Mouse (Mus musculus) limb, embryonic 13.5 days (tissue): ENCODE results near the gene H2-Q2. TPM values are rescaled to one million over a fixed set of nuclear protein-coding genes. Genes with fewer than 3 reads are reported as not detected.
"Not testable (repeated sequence)": the region's sequence is repeated elsewhere in the genome, so short reads cannot be mapped to it uniquely, and the experiment has no call there.

Source experiments
- ATAC-seq: fragments of 200-750 bp; cut with Nextera tagmentation; 2 replicates; pipeline ENCODE4 v1.8.0; 2017; ENCODE audit warnings: low read depth, moderate number of reproducible peaks, moderate TSS enrichment; ENCODE audit not compliant: low FRiP score
- H3K27ac ChIP-seq: fragments of 300-500 bp; sonication (generic); 2 replicates; pipeline ENCODE4 v1.5.1; 2015; ENCODE audit warnings: inconsistent platforms, mild to moderate bottlenecking, moderate library complexity
- H3K27me3 ChIP-seq: fragments of 300-500 bp; sonication (generic); 2 replicates; pipeline ENCODE4 v1.6.1; 2015; ENCODE audit warnings: mild to moderate bottlenecking, inconsistent platforms
- H3K36me3 ChIP-seq: fragments of 300-500 bp; sonication (generic); 2 replicates; pipeline ENCODE4 v1.6.1; 2015; ENCODE audit warnings: inconsistent platforms, mild to moderate bottlenecking, moderate library complexity
- H3K4me1 ChIP-seq: fragments of 300-500 bp; sonication (generic); 2 replicates; pipeline ENCODE4 v1.6.1; 2015; ENCODE audit warnings: inconsistent platforms
- H3K4me2 ChIP-seq: fragments of 300-500 bp; sonication (generic); replicated peaks from 2 replicates; pipeline ENCODE4 v1.6.1; 2015; ENCODE audit warnings: inconsistent platforms, mild to moderate bottlenecking, moderate library complexity
- H3K4me3 ChIP-seq: fragments of 300-500 bp; sonication (generic); 2 replicates; pipeline ENCODE4 v1.5.1; 2015; ENCODE audit warnings: moderate library complexity, mild to moderate bottlenecking, inconsistent platforms
- H3K9ac ChIP-seq: fragments of 300-500 bp; sonication (generic); 2 replicates; pipeline ENCODE4 v1.6.1; 2015; ENCODE audit warnings: mild to moderate bottlenecking, inconsistent platforms
- H3K9me3 ChIP-seq: fragments of 300-500 bp; sonication (generic); 2 replicates; pipeline ENCODE4 v1.6.1; 2016; ENCODE audit warnings: inconsistent platforms
- WGBS: fragments of 180-500 bp; shearing (Covaris S2); methylation state at CpG from one replicate; pipeline ENCODE4 v1.1.7; 2015; 5-methylcytosine and 5-hydroxymethylcytosine counted together
- polyA plus RNA-seq: library from polyadenylated mRNA; unstranded; fragments of >200 nt; fragmentation: Nextera tagmentation; extraction: Ambion mirVana; gene quantifications from 2 replicates; pipeline ENCODE4 v1.2.1, GENCODE M21; 2015

H2-Q2 gene
- 0.69 and 0.89 TPM in 2 replicates for polyA plus RNA-seq

- WGBS: 1% methylated on average over 40 of the region's 40 CpGs
- H3K4me2 ChIP-seq: peak within 1 kb of the TSS; percentile 75
- ATAC-seq: no peak
- H3K27ac ChIP-seq: no peak within 1 kb of the TSS
- no peaks in the 10 kb centered on the region for H3K36me3 ChIP-seq
- peaks cover 70% of the 10 kb centered on the region for H3K27me3 ChIP-seq
- H3K9ac ChIP-seq: peak within 1 kb of the TSS; percentile 57
- H3K9me3 ChIP-seq: no peaks in the 10 kb centered on the region
- peaks cover 12% of the 10 kb centered on the region for H3K4me1 ChIP-seq
- peak within 1 kb of the TSS; percentile 43 for H3K4me3 ChIP-seq
Measured at GRCm38 (mm10) chr17:35342071-35342671, at the start of gene H2-Q2. Gene H2-Q2, plus strand, starts transcription at chr17:35342242.

GRCm38 (mm10) chr17:35295796-35296195, 46.2 kb upstream of the H2-Q2 start:
- not testable (repeated sequence) for H3K4me3 ChIP-seq, H3K9ac ChIP-seq, ATAC-seq, H3K27me3 ChIP-seq, H3K36me3 ChIP-seq, H3K4me1 ChIP-seq, H3K4me2 ChIP-seq, H3K9me3 ChIP-seq, H3K27ac ChIP-seq
- WGBS: under 1% methylated on average over 5 of the region's 5 CpGs

GRCm38 (mm10) chr17:35300261-35300945, 41.6 kb upstream of the H2-Q2 start:
- H3K36me3 ChIP-seq, H3K4me3 ChIP-seq, ATAC-seq, H3K4me1 ChIP-seq, H3K9me3 ChIP-seq, H3K4me2 ChIP-seq, H3K9ac ChIP-seq, H3K27me3 ChIP-seq, H3K27ac ChIP-seq: not testable (repeated sequence)
- 83% methylated on average over 7 of the region's 7 CpGs for WGBS

GRCm38 (mm10) chr17:35301645-35302258, 40.3 kb upstream of the H2-Q2 start:
- ATAC-seq: peak; percentile 44; the same call in 1 of the 2 replicates
- H3K27ac ChIP-seq: no peak overlapping the region
- 25% methylated on average over 13 of the region's 13 CpGs for WGBS

GRCm38 (mm10) chr17:35303271-35303670, 38.8 kb upstream of the H2-Q2 start:
- H3K27me3 ChIP-seq: peaks cover 9% of the 10 kb centered on the region; the same call in 1 of the 2 replicates
- no peak overlapping the region for H3K4me3 ChIP-seq
- no peak for ATAC-seq

More at GRCm38 (mm10) chr17:35301645-35302258, 40.3 kb upstream of the H2-Q2 start:
- Histone ChIP-seq H3K9me3 (no peaks in the 10 kb centered on the region; the same call in 1 of the 2 replicates), H3K4me3 (no peak overlapping the region), H3K4me1 (no peaks in the 10 kb centered on the region), H3K36me3 (no peaks in the 10 kb centered on the region), H3K9ac (no peak overlapping the region), H3K4me2 (no peak overlapping the region), H3K27me3 (peaks cover 7% of the 10 kb centered on the region; the same call in 1 of the 2 replicates)

GRCm38 (mm10) chr17:35303756-35304350, 38.2 kb upstream of the H2-Q2 start:
- Histone ChIP-seq H3K27me3 (peaks cover 15% of the 10 kb centered on the region; the same call in 1 of the 2 replicates), H3K4me3 (no peak overlapping the region), H3K4me2 (no peak overlapping the region), H3K9me3 (no peaks in the 10 kb centered on the region; the same call in 1 of the 2 replicates), H3K36me3 (no peaks in the 10 kb centered on the region), H3K27ac (no peak overlapping the region), H3K4me1 (no peaks in the 10 kb centered on the region), H3K9ac (no peak overlapping the region)
- no peak for ATAC-seq
- WGBS: 80% methylated on average over 10 of the region's 10 CpGs

More at GRCm38 (mm10) chr17:35303271-35303670, 38.8 kb upstream of the H2-Q2 start:
- no peaks in the 10 kb centered on the region for H3K36me3 ChIP-seq
- H3K27ac ChIP-seq: no peak overlapping the region
- H3K4me2 ChIP-seq: no peak overlapping the region
- no peak overlapping the region for H3K9ac ChIP-seq
- no peaks in the 10 kb centered on the region for H3K4me1 ChIP-seq
- no peaks in the 10 kb centered on the region; the same call in 1 of the 2 replicates for H3K9me3 ChIP-seq
- WGBS: 78% methylated on average over 2 of the region's 2 CpGs

GRCm38 (mm10) chr17:35304478-35304877, 37.6 kb upstream of the H2-Q2 start:
- H3K36me3 ChIP-seq: no peaks in the 10 kb centered on the region

GRCm38 (mm10) chr17:35304921-35305320, 37.1 kb upstream of the H2-Q2 start:
- not testable (repeated sequence) for H3K4me2 ChIP-seq, H3K9ac ChIP-seq, ATAC-seq, H3K4me3 ChIP-seq, H3K9me3 ChIP-seq, H3K4me1 ChIP-seq, H3K27ac ChIP-seq, H3K36me3 ChIP-seq
- peaks cover 15% of the 10 kb centered on the region; the same call in 1 of the 2 replicates for H3K27me3 ChIP-seq
- 80% methylated on average over 8 of the region's 8 CpGs for WGBS

More at GRCm38 (mm10) chr17:35304478-35304877, 37.6 kb upstream of the H2-Q2 start:
- Histone ChIP-seq H3K4me1 (no peaks in the 10 kb centered on the region), H3K27me3 (peaks cover 15% of the 10 kb centered on the region; the same call in 1 of the 2 replicates), H3K27ac (no peak overlapping the region), H3K4me2 (no peak overlapping the region), H3K9ac (no peak overlapping the region), H3K9me3 (no peaks in the 10 kb centered on the region; the same call in 1 of the 2 replicates), H3K4me3 (no peak overlapping the region)
- 70% methylated on average over 6 of the region's 6 CpGs for WGBS
- no peak for ATAC-seq

- Histone ChIP-seq H3K9ac (no peak overlapping the region), H3K4me1 (peaks cover 10% of the 10 kb centered on the region), H3K27ac (no peak overlapping the region), H3K9me3 (no peaks in the 10 kb centered on the region), H3K27me3 (peaks cover 66% of the 10 kb centered on the region), H3K4me2 (no peak overlapping the region), H3K36me3 (no peaks in the 10 kb centered on the region), H3K4me3 (no peak overlapping the region)
- no peak for ATAC-seq
Measured at GRCm38 (mm10) chr17:35318671-35319070, 23.4 kb upstream of the H2-Q2 start.

GRCm38 (mm10) chr17:35320327-35321081, 21.5 kb upstream of the H2-Q2 start, which contains the start of gene H2-Q1:
Gene H2-Q1, plus strand, starts transcription at chr17:35320405.
- Histone ChIP-seq H3K9me3 (no peaks in the 10 kb centered on the region), H3K4me1 (peaks cover 10% of the 10 kb centered on the region), H3K36me3 (no peaks in the 10 kb centered on the region), H3K27me3 (peaks cover 63% of the 10 kb centered on the region), H3K4me3 (peak within 1 kb of the TSS; percentile 41), H3K27ac (no peak within 1 kb of the TSS), H3K4me2 (peak within 1 kb of the TSS; percentile 68), H3K9ac (peak within 1 kb of the TSS; percentile 48; the same call in 1 of the 2 replicates)
- ATAC-seq: no peak
- 1% methylated on average over 51 of the region's 55 CpGs for WGBS

- ATAC-seq: not testable (repeated sequence)
- WGBS: 53% methylated on average over 1 of the region's 1 CpGs
Measured at GRCm38 (mm10) chr17:35325124-35325523, 16.9 kb upstream of the H2-Q2 start.

More at GRCm38 (mm10) chr17:35325124-35325523, 16.9 kb upstream of the H2-Q2 start:
- H3K36me3 ChIP-seq, H3K4me3 ChIP-seq, H3K9me3 ChIP-seq, H3K4me2 ChIP-seq, H3K27ac ChIP-seq, H3K9ac ChIP-seq: not testable (repeated sequence)
- Histone ChIP-seq H3K4me1 (peaks cover 10% of the 10 kb centered on the region), H3K27me3 (peaks cover 52% of the 10 kb centered on the region)
